Mouse (Mus musculus): ENCODE measurements around the gene Akna. TPM values are rescaled to one million over a fixed set of nuclear protein-coding genes. Genes with fewer than 3 reads are reported as not detected.
A peak's percentile ranks its signal among the peaks of the same experiment; 100 is the strongest.

Gene Akna
- total and polyA plus RNA-seq, 3 experiments = 3.9 to 14.1 TPM; not detected in 1

GRCm38 (mm10) chr4:63371890-63372289 lies 31.3 kb downstream of the Akna start:
- peak; percentile 78 for DNase-seq (ENCODE audit: low read depth, low spot score)
- no peak overlapping the region for H3K9ac ChIP-seq (ENCODE audit: control insufficient read depth, low read depth, low read length, poor library complexity, severe bottlenecking)

DNA sequence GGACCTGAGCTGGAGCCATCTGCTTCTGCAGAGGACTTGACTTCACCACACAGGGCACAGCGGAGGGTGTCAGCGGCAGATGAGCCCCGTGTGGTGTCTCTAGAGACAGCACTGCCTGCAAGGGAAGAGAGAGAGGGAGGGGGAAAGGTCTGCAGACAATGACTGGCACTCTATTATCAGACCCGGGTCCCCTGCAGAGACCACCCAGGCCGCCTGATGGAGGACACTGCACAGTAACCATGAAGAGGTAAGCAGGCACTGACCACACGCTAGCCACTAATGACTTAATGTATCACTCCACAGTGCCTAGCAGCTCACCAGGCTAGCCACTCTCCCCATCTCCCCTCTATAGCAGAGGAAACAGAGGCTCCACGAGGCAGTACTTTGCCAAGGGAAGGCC lies 32.3 kb downstream of the Akna start:
- no peak overlapping the region for H3K9ac ChIP-seq (ENCODE audit: control insufficient read depth, low read depth, low read length, poor library complexity, severe bottlenecking)
- H3K4me1 ChIP-seq (ENCODE audit: control insufficient read depth in 1 of 2, insufficient read depth in 2 of 2, low read length in 2 of 2) = peaks cover 0 to 16% of the 10 kb centered on the region in 2 experiments; a peak in 3 of 4 replicates
- peaks cover 0 to 14% of the 10 kb centered on the region in 2 experiments; a peak in 2 of 4 replicates for H3K36me3 ChIP-seq (ENCODE audit: control insufficient read depth in 1 of 2, insufficient read depth in 2 of 2, low read length in 2 of 2)
- H3K27me3 ChIP-seq (ENCODE audit: control insufficient read depth in 1 of 2, insufficient read depth in 2 of 2, low read length in 2 of 2) = no peaks in the 10 kb centered on the region
- no peak overlapping the region for H3K27ac ChIP-seq (ENCODE audit: control insufficient read depth, low read depth, low read length)
- H3K79me2 ChIP-seq (ENCODE audit: control insufficient read depth, insufficient read depth, low read length, poor library complexity) = no peaks in the 10 kb centered on the region
- H3K4me3 ChIP-seq (ENCODE audit: control insufficient read depth in 1 of 2, insufficient read depth in 1 of 2, low read depth in 2 of 2, low read length in 2 of 2) = no peak overlapping the region
- DNase-seq (ENCODE audit: low read depth, low spot score) = no peak
- H3K9me3 ChIP-seq (replicated peaks; ENCODE audit: insufficient read depth, low read length) = no peaks in the 10 kb centered on the region
- TF ChIP-seq TAL1 (IDR thresholded peaks at IDR 0.05; ENCODE audit: low read length) = no peak
- no peak for TF ChIP-seq ELF1 (IDR thresholded peaks at IDR 0.05; ENCODE audit: low read depth, low read length)
- no peak for TF ChIP-seq RAD21 (IDR thresholded peaks at IDR 0.05; ENCODE audit: low read depth, low read length)
- TF ChIP-seq ETS1 (IDR thresholded peaks at IDR 0.05; ENCODE audit: low read depth, low read length) = no peak
- no peak for TF ChIP-seq SIN3A (IDR thresholded peaks at IDR 0.05; ENCODE audit: low read length)
- no peak for TF ChIP-seq CHD1 (IDR thresholded peaks at IDR 0.05; ENCODE audit: low read depth, low read length)
- TF ChIP-seq MYC (IDR thresholded peaks at IDR 0.05; ENCODE audit: low read depth, low read length) = no peak
- no peak for TF ChIP-seq MYB (IDR thresholded peaks at IDR 0.05; ENCODE audit: low read depth, low read length)

More at GRCm38 (mm10) chr4:63371890-63372289, 31.3 kb downstream of the Akna start:
- no peak overlapping the region for H3K27ac ChIP-seq (ENCODE audit: control insufficient read depth, low read depth, low read length)
- no peaks in the 10 kb centered on the region for H3K79me2 ChIP-seq (ENCODE audit: control insufficient read depth, insufficient read depth, low read length, poor library complexity)
- peaks cover 0 to 16% of the 10 kb centered on the region in 2 experiments; a peak in 3 of 4 replicates for H3K4me1 ChIP-seq (ENCODE audit: control insufficient read depth in 1 of 2, insufficient read depth in 2 of 2, low read length in 2 of 2)
- no peaks in the 10 kb centered on the region for H3K27me3 ChIP-seq (ENCODE audit: control insufficient read depth in 1 of 2, insufficient read depth in 2 of 2, low read length in 2 of 2)
- H3K9me3 ChIP-seq (replicated peaks; ENCODE audit: insufficient read depth, low read length) = no peaks in the 10 kb centered on the region
- peaks cover 0 to 14% of the 10 kb centered on the region in 2 experiments; a peak in 2 of 4 replicates for H3K36me3 ChIP-seq (ENCODE audit: control insufficient read depth in 1 of 2, insufficient read depth in 2 of 2, low read length in 2 of 2)
- H3K4me3 ChIP-seq (ENCODE audit: control insufficient read depth in 1 of 2, insufficient read depth in 1 of 2, low read depth in 2 of 2, low read length in 2 of 2) = no peak overlapping the region
- TF ChIP-seq EP300 (IDR thresholded peaks at IDR 0.05; ENCODE audit: low read depth in 1 of 2, low read length in 2 of 2) (no peak), POLR2AphosphoS2 (IDR thresholded peaks at IDR 0.05; ENCODE audit: low read length) (no peak), CTCF (IDR thresholded peaks at IDR 0.05 in 2 of 3, conservative IDR thresholded peaks at IDR 0.05 in 1 of 3; ENCODE audit: control insufficient read depth in 1 of 3, insufficient read depth in 1 of 3, low read depth in 2 of 3, low read length in 3 of 3, poor library complexity in 1 of 3, severe bottlenecking in 1 of 3) (peak; percentile 53 to 60 (median 58)), BHLHE40 (IDR thresholded peaks at IDR 0.05; ENCODE audit: borderline replicate concordance, low read depth, low read length) (no peak), ELF1 (IDR thresholded peaks at IDR 0.05; ENCODE audit: low read depth, low read length) (no peak), ETS1 (IDR thresholded peaks at IDR 0.05; ENCODE audit: low read depth, low read length) (no peak), MAX (IDR thresholded peaks at IDR 0.05; ENCODE audit: low read length) (no peak), SMC3 (IDR thresholded peaks at IDR 0.05; ENCODE audit: low read depth, low read length) (peak; percentile 29)

DNA sequence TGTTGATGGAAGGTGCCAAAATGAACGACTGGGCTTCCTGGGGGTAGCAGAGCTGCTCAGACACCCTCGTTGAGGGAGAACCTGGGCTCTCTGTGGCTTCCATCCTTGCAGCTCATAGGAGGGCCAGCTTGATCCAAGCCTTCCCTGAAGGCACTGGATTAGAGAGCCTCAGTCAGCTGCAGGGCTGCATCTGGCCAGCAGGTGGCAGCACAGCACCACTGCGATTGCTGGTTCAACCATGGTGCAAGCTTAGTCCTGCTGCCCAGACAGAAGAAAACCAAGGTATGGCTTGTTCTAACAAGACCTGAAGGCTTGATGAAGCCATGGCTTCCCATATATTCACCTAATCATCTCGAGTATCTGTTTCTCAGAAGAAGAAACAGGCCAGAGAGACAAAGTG lies 34.6 kb downstream of the Akna start:
- Histone ChIP-seq H3K9me3 (replicated peaks; ENCODE audit: insufficient read depth, low read length) (no peaks in the 10 kb centered on the region), H3K4me3 (ENCODE audit: control insufficient read depth in 1 of 2, insufficient read depth in 1 of 2, low read depth in 2 of 2, low read length in 2 of 2) (no peak overlapping the region), H3K4me1 (ENCODE audit: control insufficient read depth in 1 of 2, insufficient read depth in 2 of 2, low read length in 2 of 2) (no peaks in the 10 kb centered on the region), H3K27ac (ENCODE audit: control insufficient read depth, low read depth, low read length) (no peak overlapping the region), H3K36me3 (ENCODE audit: control insufficient read depth in 1 of 2, insufficient read depth in 2 of 2, low read length in 2 of 2) (peaks cover 0 to under 1% of the 10 kb centered on the region in 2 experiments; a peak in 1 of 4 replicates), H3K27me3 (ENCODE audit: control insufficient read depth in 1 of 2, insufficient read depth in 2 of 2, low read length in 2 of 2) (no peaks in the 10 kb centered on the region), H3K79me2 (ENCODE audit: control insufficient read depth, insufficient read depth, low read length, poor library complexity) (no peaks in the 10 kb centered on the region), H3K9ac (ENCODE audit: control insufficient read depth, low read depth, low read length, poor library complexity, severe bottlenecking) (no peak overlapping the region)
- peak; percentile 74 for DNase-seq (ENCODE audit: low read depth, low spot score)
- TF ChIP-seq JUND (IDR thresholded peaks at IDR 0.05; ENCODE audit: low read depth, low read length) (no peak), SIN3A (IDR thresholded peaks at IDR 0.05; ENCODE audit: low read length) (peak; percentile 27; the same call in 1 of the 2 replicates), MAX (IDR thresholded peaks at IDR 0.05; ENCODE audit: low read length) (no peak), MAFK (IDR thresholded peaks at IDR 0.05; ENCODE audit: borderline replicate concordance, low read depth, low read length) (no peak), RAD21 (IDR thresholded peaks at IDR 0.05; ENCODE audit: low read depth, low read length) (peak; percentile 96), ZNF384 (IDR thresholded peaks at IDR 0.05; ENCODE audit: low read depth, low read length) (no peak), TBP (IDR thresholded peaks at IDR 0.05; ENCODE audit: low read depth, low read length) (no peak), USF1 (IDR thresholded peaks at IDR 0.05; ENCODE audit: low read depth, low read length) (no peak), BHLHE40 (IDR thresholded peaks at IDR 0.05; ENCODE audit: borderline replicate concordance, low read depth, low read length) (0 out of 2 replicates have a peak, but pooled peaks have one; percentile 23), ZMIZ1 (IDR thresholded peaks at IDR 0.05; ENCODE audit: low read depth, low read length) (no peak), GATA1 (IDR thresholded peaks at IDR 0.05; ENCODE audit: low read depth, low read length) (no peak), MEF2A (IDR thresholded peaks at IDR 0.05; ENCODE audit: extremely low read depth, insufficient replicate concordance, low read depth, low read length, poor library complexity, severe bottlenecking) (no peak), CTCF (IDR thresholded peaks at IDR 0.05 in 2 of 3, conservative IDR thresholded peaks at IDR 0.05 in 1 of 3; ENCODE audit: control insufficient read depth in 1 of 3, insufficient read depth in 1 of 3, low read depth in 2 of 3, low read length in 3 of 3, poor library complexity in 1 of 3, severe bottlenecking in 1 of 3) (peak; percentile 96 to 98 (median 98)), TAL1 (IDR thresholded peaks at IDR 0.05; ENCODE audit: low read length) (no peak), SMC3 (IDR thresholded peaks at IDR 0.05; ENCODE audit: low read depth, low read length) (peak; percentile 91), MYB (IDR thresholded peaks at IDR 0.05; ENCODE audit: low read depth, low read length) (no peak), ZC3H11A (IDR thresholded peaks at IDR 0.05; ENCODE audit: low read depth, low read length) (peak; percentile 84), GABPA (IDR thresholded peaks at IDR 0.05; ENCODE audit: low read depth, low read length) (no peak)

All from MEL (cell line).